Mouse (Mus musculus): ENCODE results near the gene Atrip.

GRCm38 (mm10) chr9:109049316-109049715 is 24.6 kb downstream of the Atrip start:
- TF ChIP-seq TAL1 (IDR thresholded peaks at IDR 0.05; ENCODE audit: low read length) (no peak), GATA1 (IDR thresholded peaks at IDR 0.05; ENCODE audit: low read length) (no peak)

Data from erythroblast, embryonic 14.5 days (primary cell).